Mouse (Mus musculus) thymus, adult 2 months (tissue): ENCODE data around the gene Tspan31.

Source experiments
- CTCF ChIP-seq: fragments of 200-500 bp; IDR thresholded peaks from 2 replicates; pipeline ENCODE4 v1.5.1; 2012; ENCODE audit warnings: mild to moderate bottlenecking, control low read depth, low read length, moderate library complexity, borderline replicate concordance; ENCODE audit not compliant: control insufficient read depth, poor library complexity, insufficient read depth; ENCODE audit errors: extremely low read depth
- POLR2A ChIP-seq: fragments of 200-500 bp; IDR thresholded peaks from 2 replicates; pipeline ENCODE4 v1.6.1; 2012; ENCODE audit warnings: mild to moderate bottlenecking, low read length, control low read depth, moderate library complexity; ENCODE audit not compliant: control insufficient read depth, poor library complexity, insufficient read depth; ENCODE audit errors: extremely low read depth

DNA sequence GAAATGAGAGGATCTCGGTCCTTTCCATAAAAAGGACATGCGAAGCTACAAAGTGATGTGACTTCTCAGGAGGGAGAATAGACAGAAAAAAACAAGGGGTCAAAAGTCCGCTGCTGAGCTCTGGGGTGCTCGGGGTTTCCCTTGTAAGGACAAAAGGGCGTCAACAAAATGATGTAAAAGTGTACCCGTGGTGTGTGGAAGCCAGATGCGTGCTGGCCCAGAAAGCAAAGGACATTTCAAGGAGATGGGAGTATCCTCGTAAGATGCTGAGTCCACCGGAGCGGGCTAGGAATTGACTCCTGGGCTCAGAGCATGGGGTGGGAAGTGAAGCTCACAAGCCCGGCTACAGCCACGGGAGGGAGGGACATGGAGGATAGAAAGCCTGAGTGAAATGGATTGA lies 32.4 kb downstream of the Tspan31 start:
- no peak for TF ChIP-seq CTCF
- TF ChIP-seq POLR2A: no peak
